In the genomic region with DNA sequence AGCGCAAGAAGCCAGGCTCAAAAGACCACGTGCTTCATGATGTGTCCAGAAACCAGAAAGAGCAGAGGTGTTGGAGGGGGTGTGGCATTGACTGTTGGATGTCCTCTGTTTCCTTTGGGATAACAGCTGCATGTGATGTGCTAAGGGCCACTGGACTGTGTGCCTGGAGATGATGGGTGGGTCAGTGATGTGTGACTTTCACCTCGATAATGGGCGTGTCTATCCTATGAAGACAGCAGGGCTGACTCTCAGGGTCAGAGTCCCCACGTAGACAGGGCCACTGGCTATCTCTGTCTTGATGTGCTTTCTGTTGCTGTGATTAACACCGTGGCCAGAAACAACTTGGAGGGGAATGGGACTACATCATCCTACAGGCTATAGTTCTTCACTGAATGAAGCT, we compare ENCODE assay signal across 24 mouse cellular contexts.
DNase-seq lines count a peak whose midpoint lies in the region; ATAC-seq and TF ChIP-seq lines count a peak whose summit lies in the region.
"Had no signal": no experiment of that assay in that cellular context is flagged by ENCODE, and none has a peak within 500 bp of the region (broad histone marks: within the 10 kb centered on the region; RNA-seq: fewer than 3 reads in every experiment).

No protein-coding gene starts in this region.

- peaks cover 54% of the 10 kb centered on the region for H3K4me1 ChIP-seq in hindbrain, embryonic 15.5 days (replicated peaks)
- peaks cover 30% of the 10 kb centered on the region for H3K4me1 ChIP-seq in hindbrain, embryonic 16.5 days (ENCODE audit: control insufficient read depth, insufficient read depth, low read depth, low read length)
- peaks cover 31% of the 10 kb centered on the region for H3K4me1 ChIP-seq in intestine, embryonic 16.5 days (ENCODE audit: control insufficient read depth, insufficient read depth, low read length)
- peaks cover 22% of the 10 kb centered on the region for H3K4me1 ChIP-seq in small intestine, adult 2 months (ENCODE audit: control insufficient read depth, insufficient read depth, insufficient read length, low read length)

- no peak overlapping the region for H3K9ac ChIP-seq in hindbrain, embryonic 15.5 days
- no peak overlapping the region for H3K9ac ChIP-seq in hindbrain, embryonic 16.5 days (ENCODE audit: low read depth, low read length)
- no peak overlapping the region for H3K9ac ChIP-seq in intestine, embryonic 16.5 days (ENCODE audit: low read depth, low read length)
- H3K9ac ChIP-seq: heart, embryonic 13.5 days; limb, embryonic 12.5 days; liver, embryonic 15.5 days; lung, embryonic 14.5 days; neural tube, embryonic 13.5 days had no signal

- H3K4me2 ChIP-seq in hindbrain, embryonic 15.5 days: no peak overlapping the region
- H3K4me2 ChIP-seq in hindbrain, embryonic 16.5 days (ENCODE audit: low read length): no peak overlapping the region
- no peak overlapping the region for H3K4me2 ChIP-seq in intestine, embryonic 16.5 days (ENCODE audit: low read depth, low read length)
- H3K4me2 ChIP-seq: heart, embryonic 13.5 days; limb, embryonic 12.5 days; liver, embryonic 15.5 days; lung, embryonic 14.5 days; neural tube, embryonic 13.5 days had no signal

- 78% methylated on average over 6 of the region's 6 CpGs for WGBS in hindbrain, embryonic 15.5 days
- WGBS in hindbrain, embryonic 16.5 days: 80% methylated on average over 6 of the region's 6 CpGs
- 74% methylated on average over 6 of the region's 6 CpGs for WGBS in intestine, embryonic 16.5 days
- WGBS in small intestine, adult 2 months: 43% methylated on average over 6 of the region's 6 CpGs

- 0 out of 2 replicates have a peak overlapping the region, but pooled peaks have one; percentile 3 for H3K27ac ChIP-seq in hindbrain, embryonic 15.5 days (replicated peaks)
- no peak overlapping the region for H3K27ac ChIP-seq in hindbrain, embryonic 16.5 days (ENCODE audit: low read depth, low read length)
- peak overlapping the region; percentile 49; the same call in 1 of the 2 replicates for H3K27ac ChIP-seq in layer of hippocampus, adult 2 months
- H3K27ac ChIP-seq in intestine, embryonic 16.5 days (ENCODE audit: low read length): no peak overlapping the region
- peak overlapping the region; percentile 40 for H3K27ac ChIP-seq in small intestine, adult 2 months (ENCODE audit: insufficient read depth, low read depth, low read length)
- H3K27ac ChIP-seq: heart, embryonic 13.5 days; hindbrain, embryonic 10.5 days; left cerebral cortex, adult 2 months; limb, embryonic 12.5 days; liver, embryonic 15.5 days; neural tube, embryonic 13.5 days had no signal

- H3K27me3 ChIP-seq in hindbrain, embryonic 15.5 days: no peaks in the 10 kb centered on the region
- H3K27me3 ChIP-seq in hindbrain, embryonic 16.5 days (replicated peaks; ENCODE audit: control insufficient read depth, insufficient read depth, low read length): no peaks in the 10 kb centered on the region
- H3K27me3 ChIP-seq in intestine, embryonic 16.5 days (replicated peaks; ENCODE audit: control insufficient read depth, insufficient read depth, low read length): no peaks in the 10 kb centered on the region
- H3K27me3 ChIP-seq in small intestine, adult 2 months (ENCODE audit: control insufficient read depth, insufficient read depth, low read length): no peaks in the 10 kb centered on the region
- H3K27me3 ChIP-seq: heart, embryonic 13.5 days; limb, embryonic 12.5 days; liver, embryonic 15.5 days; neural tube, embryonic 13.5 days had no signal

- no peak for TF ChIP-seq POLR2A in small intestine, adult 2 months (IDR thresholded peaks at IDR 0.05; ENCODE audit: low read depth, low read length)

- no peak for DNase-seq in layer of hippocampus, adult 2 months (ENCODE audit: low spot score in 2 of 2)
- no peak for DNase-seq in layer of hippocampus, adult 8-10 months (ENCODE audit: low spot score in 2 of 2)
- no peak for DNase-seq in heart, postnatal 4 days
- DNase-seq: adrenal gland, adult 8-10 months; B cell, adult 2 months; cerebellum, adult 2 months; cerebellum, postnatal 14 days; gastrocnemius, postnatal 10 days; heart, postnatal 10 days; lung, embryonic 14.5 days; lung, postnatal 14 days; thymus, adult 18-20 months; thymus, postnatal 25 days had no signal

- no peak for ATAC-seq in hindbrain, embryonic 15.5 days (ENCODE audit: low FRiP score, low read depth)
- no peak for ATAC-seq in hindbrain, embryonic 16.5 days
- peak; percentile 51 for ATAC-seq in intestine, embryonic 16.5 days

- no peak overlapping the region for H3K4me3 ChIP-seq in hindbrain, embryonic 15.5 days
- no peak overlapping the region for H3K4me3 ChIP-seq in hindbrain, embryonic 16.5 days (ENCODE audit: low read length)
- H3K4me3 ChIP-seq in layer of hippocampus, adult 2 months: no peak overlapping the region
- H3K4me3 ChIP-seq in intestine, embryonic 16.5 days (ENCODE audit: low read length): no peak overlapping the region
- H3K4me3 ChIP-seq in small intestine, adult 2 months (ENCODE audit: low read depth, low read length): no peak overlapping the region
- H3K4me3 ChIP-seq: erythroblast, embryonic 14.5 days; heart, embryonic 13.5 days; hindbrain, embryonic 10.5 days; left cerebral cortex, adult 2 months; limb, embryonic 12.5 days; liver, embryonic 15.5 days; neural tube, embryonic 13.5 days had no signal

- H3K36me3 ChIP-seq in hindbrain, embryonic 15.5 days: no peaks in the 10 kb centered on the region
- H3K36me3 ChIP-seq in hindbrain, embryonic 16.5 days (ENCODE audit: control insufficient read depth, insufficient read depth, low read length): no peaks in the 10 kb centered on the region
- peaks cover 3% of the 10 kb centered on the region; the same call in 1 of the 2 replicates for H3K36me3 ChIP-seq in intestine, embryonic 16.5 days (ENCODE audit: control insufficient read depth, insufficient read depth, low read length)
- peaks cover 2% of the 10 kb centered on the region for H3K36me3 ChIP-seq in small intestine, adult 2 months (ENCODE audit: control insufficient read depth, insufficient read depth, low read length)

- no peak for TF ChIP-seq CTCF in layer of hippocampus, adult 2 months (conservative IDR thresholded peaks at IDR 0.05)
- no peak for TF ChIP-seq CTCF in small intestine, adult 2 months (IDR thresholded peaks at IDR 0.05; ENCODE audit: extremely low read depth, insufficient read length, insufficient replicate concordance, low read depth, low read length)

- no peaks in the 10 kb centered on the region for H3K9me3 ChIP-seq in hindbrain, embryonic 15.5 days
- no peaks in the 10 kb centered on the region for H3K9me3 ChIP-seq in hindbrain, embryonic 16.5 days (ENCODE audit: control insufficient read depth, low read length)
- H3K9me3 ChIP-seq in intestine, embryonic 16.5 days (ENCODE audit: control insufficient read depth, low read length): no peaks in the 10 kb centered on the region
- H3K9me3 ChIP-seq: heart, embryonic 13.5 days; hindbrain, embryonic 10.5 days; liver, embryonic 15.5 days; neural tube, embryonic 13.5 days had no signal

Comparison
In these comparisons a context has a peak if more than half of its experiments do, and no peak if none do; other contexts are left out.
1. H3K27ac ChIP-seq: peak in hindbrain, embryonic 15.5 days (single experiment), layer of hippocampus, adult 2 months (single experiment) and small intestine, adult 2 months (single experiment); none in hindbrain, embryonic 16.5 days (single experiment) and intestine, embryonic 16.5 days (single experiment).